Comparison of ENCODE assay signal across 9 mouse cellular contexts in genomic region chr1:119256769-119257168, GRCm38 (mm10).
DNase-seq lines count a peak whose midpoint lies in the region; ATAC-seq lines count a peak whose summit lies in the region.
"Had no signal": no experiment of that assay in that cellular context is flagged by ENCODE, and none has a peak within 500 bp of the region (broad histone marks: within the 10 kb centered on the region; RNA-seq: fewer than 3 reads in every experiment).

No protein-coding gene starts in this region.

- DNase-seq in neural tube, embryonic 10.5 days (ENCODE audit: extremely low spot score, low spot score) = no peak
- peak; percentile 81 to 89 for DNase-seq in cerebellum, postnatal 25 days
- DNase-seq in heart, postnatal 25 days (ENCODE audit: low spot score) = peak; percentile 43
- DNase-seq in left cerebral cortex, adult 9 months (ENCODE audit: low spot score in 2 of 2) = peak; percentile 26 to 68
- DNase-seq in skeletal muscle tissue, adult 2 months (ENCODE audit: low read depth, low spot score) = peak; percentile 52
- DNase-seq in urinary bladder, postnatal 4 days (ENCODE audit: low spot score in 2 of 2) = no peak
- DNase-seq: lung, embryonic 14.5 days had no signal

- no peak overlapping the region for H3K9ac ChIP-seq in neural tube, embryonic 13.5 days
- H3K9ac ChIP-seq in liver, embryonic 12.5 days = no peak overlapping the region
- H3K9ac ChIP-seq: lung, embryonic 14.5 days had no signal

- peaks cover 2% of the 10 kb centered on the region for H3K9me3 ChIP-seq in neural tube, embryonic 13.5 days
- H3K9me3 ChIP-seq in liver, embryonic 12.5 days (replicated peaks) = no peaks in the 10 kb centered on the region; the same call in 1 of the 2 replicates

- 69% methylated on average over 8 of the region's 8 CpGs for WGBS in neural tube, embryonic 13.5 days
- WGBS in liver, embryonic 12.5 days (ENCODE audit: insufficient replicate concordance) = 71% methylated on average over 8 of the region's 8 CpGs

- peaks cover 13% of the 10 kb centered on the region; the same call in 1 of the 2 replicates for H3K4me1 ChIP-seq in neural tube, embryonic 13.5 days (replicated peaks)
- no peaks in the 10 kb centered on the region for H3K4me1 ChIP-seq in liver, embryonic 12.5 days

- H3K4me3 ChIP-seq in neural tube, embryonic 13.5 days = no peak overlapping the region
- no peak overlapping the region for H3K4me3 ChIP-seq in liver, embryonic 12.5 days

- no peak overlapping the region for H3K4me2 ChIP-seq in neural tube, embryonic 13.5 days
- H3K4me2 ChIP-seq in liver, embryonic 12.5 days = no peak overlapping the region
- H3K4me2 ChIP-seq: lung, embryonic 14.5 days had no signal

- H3K27ac ChIP-seq in neural tube, embryonic 13.5 days (replicated peaks) = 0 out of 2 replicates have a peak overlapping the region, but pooled peaks have one; percentile 67
- H3K27ac ChIP-seq in liver, embryonic 12.5 days = no peak overlapping the region

- no peaks in the 10 kb centered on the region for H3K27me3 ChIP-seq in neural tube, embryonic 13.5 days
- H3K27me3 ChIP-seq in liver, embryonic 12.5 days (replicated peaks) = no peaks in the 10 kb centered on the region

- no peaks in the 10 kb centered on the region for H3K36me3 ChIP-seq in neural tube, embryonic 13.5 days
- no peaks in the 10 kb centered on the region for H3K36me3 ChIP-seq in liver, embryonic 12.5 days

- 0 out of 2 replicates have a peak, but pooled peaks have one; percentile 7 for ATAC-seq in neural tube, embryonic 13.5 days (ENCODE audit: low read depth)
- ATAC-seq in liver, embryonic 12.5 days = no peak

- intact Hi-C loops in heart, postnatal 25 days (cut with DNase I) = loop anchor here (5.0 to 10.0 kb wide), 2 partner anchors 162 to 166 kb away; partner anchors contain the start of gene Inhbb

Comparison
In these comparisons a context has a peak if more than half of its experiments do, and no peak if none do; other contexts are left out.
1. DNase-seq: peak in cerebellum, postnatal 25 days (2 of 2), heart, postnatal 25 days (single experiment), left cerebral cortex, adult 9 months (2 of 2) and skeletal muscle tissue, adult 2 months (single experiment); none in neural tube, embryonic 10.5 days (single experiment) and urinary bladder, postnatal 4 days (0 of 2).